Mouse (Mus musculus) ES-Bruce4 (cell line): Measurements from ENCODE around the gene S1pr2. TPM values are rescaled to one million over a fixed set of nuclear protein-coding genes. Genes with fewer than 3 reads are reported as not detected.
A peak's percentile ranks its signal among the peaks of the same experiment; 100 is the strongest.

Experiments
- H3K27ac ChIP-seq: 2 replicates; pipeline ENCODE4 v1.5.1; 2012; ENCODE audit warnings: low read length, inconsistent platforms; ENCODE audit not compliant: insufficient read depth
- H3K27me3 ChIP-seq: 2 replicates; pipeline ENCODE4 v1.6.1; 2012; ENCODE audit warnings: mild to moderate bottlenecking, low read length, inconsistent platforms; ENCODE audit not compliant: control insufficient read depth, poor library complexity, insufficient read depth, severe bottlenecking
- H3K36me3 ChIP-seq: 2 replicates; pipeline ENCODE4 v1.6.1; 2012; ENCODE audit warnings: inconsistent platforms, mild to moderate bottlenecking, low read length, moderate library complexity; ENCODE audit not compliant: control insufficient read depth, poor library complexity, insufficient read depth, severe bottlenecking
- H3K4me1 ChIP-seq: one replicate; pipeline ENCODE4 v1.8.1; 2011; ENCODE audit warnings: low read length; ENCODE audit not compliant: control insufficient read depth, insufficient read depth
- H3K4me3 ChIP-seq: 2 replicates; pipeline ENCODE4 v1.5.1; 2011; ENCODE audit warnings: low read depth, mild to moderate bottlenecking, low read length
- H3K9ac ChIP-seq: 2 replicates; pipeline ENCODE4 v1.6.1; 2012; ENCODE audit warnings: low read depth, mild to moderate bottlenecking, inconsistent platforms; ENCODE audit not compliant: poor library complexity, severe bottlenecking
- H3K9me3 ChIP-seq: replicated peaks from 2 replicates; pipeline ENCODE4 v1.6.1; 2012; ENCODE audit warnings: mild to moderate bottlenecking, low read length, inconsistent platforms; ENCODE audit not compliant: control insufficient read depth, poor library complexity, insufficient read depth, severe bottlenecking
- CTCF ChIP-seq: IDR thresholded peaks from one replicate; pipeline ENCODE4 v1.8.1; 2011; ENCODE audit warnings: low read depth, low read length
- EP300 ChIP-seq: IDR thresholded peaks from 2 replicates; pipeline ENCODE4 v1.6.1; 2011; ENCODE audit warnings: low read depth, low read length; ENCODE audit not compliant: insufficient read depth
- POLR2A ChIP-seq: IDR thresholded peaks from one replicate; pipeline ENCODE4 v1.8.1; 2011; ENCODE audit warnings: low read length; ENCODE audit not compliant: insufficient read depth
- polyA plus RNA-seq: library from polyadenylated mRNA; stranded (reverse); fragments of >200 nt; gene quantifications from 2 replicates; pipeline ENCODE4 v1.2.4, GENCODE M21; 2011; ENCODE audit warnings: low read depth; ENCODE audit not compliant: missing spikeins, insufficient read depth, insufficient read length

Gene S1pr2
- polyA plus RNA-seq, 1 experiment = 19.9 TPM

DNA sequence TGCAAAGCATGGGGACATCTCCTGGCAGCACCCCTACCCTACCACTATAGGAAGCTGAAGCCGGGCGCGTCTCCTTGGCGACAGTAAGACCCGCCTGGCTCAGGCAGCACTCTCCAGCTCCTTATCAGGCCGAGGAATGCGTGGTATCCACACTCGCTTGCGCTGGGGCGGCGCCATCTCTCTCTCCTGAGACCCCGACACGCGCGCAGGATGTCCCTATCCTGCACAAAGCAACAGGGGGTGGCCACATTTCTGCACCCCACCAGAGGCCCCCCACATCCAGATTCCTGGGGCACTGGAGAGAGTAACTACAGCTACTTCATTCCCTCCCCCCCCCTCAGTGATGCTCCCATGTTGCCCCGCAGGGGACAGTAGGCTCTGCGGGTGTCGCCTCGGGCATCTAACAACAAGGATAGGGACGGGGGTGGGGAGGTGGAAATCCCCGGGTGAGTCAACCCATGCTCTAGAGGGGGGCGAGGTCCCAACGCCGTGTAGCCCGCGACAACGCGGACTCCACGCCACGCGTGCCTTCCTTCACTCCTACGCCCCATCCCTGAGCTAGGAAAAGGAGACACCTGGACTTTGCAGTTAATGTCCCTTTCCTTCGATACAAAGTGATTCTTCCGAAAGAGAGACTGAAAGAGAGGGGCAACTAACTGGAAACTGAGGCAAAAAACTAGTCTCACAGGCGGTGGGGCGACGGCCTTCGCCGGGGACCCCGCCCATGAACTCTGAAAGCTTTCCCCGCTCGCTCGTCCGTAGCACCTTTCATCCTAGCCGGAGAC, 958 bp downstream of the S1pr2 start:
- Histone ChIP-seq H3K9me3 (no peaks in the 10 kb centered on the region), H3K9ac (peak overlapping the region; percentile 79), H3K27me3 (no peaks in the 10 kb centered on the region), H3K4me1 (peaks cover 11% of the 10 kb centered on the region), H3K4me3 (peak overlapping the region; percentile 82), H3K27ac (peak overlapping the region; percentile 52), H3K36me3 (no peaks in the 10 kb centered on the region)
- TF ChIP-seq EP300 (no peak), CTCF (no peak), POLR2A (no peak)

DNA sequence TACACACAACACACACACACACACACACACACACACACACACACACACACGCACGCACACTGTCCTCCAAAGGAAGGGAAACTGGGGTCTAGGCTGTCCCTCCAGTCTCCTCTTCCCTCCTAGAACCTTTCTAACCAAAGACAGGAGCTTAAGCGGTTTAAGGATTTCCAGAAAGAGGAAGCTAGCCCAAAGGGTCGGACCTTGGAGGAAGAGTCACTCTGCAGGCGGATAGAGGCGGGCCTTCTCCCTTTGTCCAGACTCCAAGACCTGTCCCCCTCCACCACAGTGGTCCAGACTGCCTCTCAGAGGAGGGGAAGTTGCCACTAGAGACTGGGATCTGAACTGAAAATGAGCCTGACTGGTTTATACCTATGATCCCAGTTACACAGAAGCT, 2.9 kb downstream of the S1pr2 start:
- Histone ChIP-seq H3K27me3 (no peaks in the 10 kb centered on the region), H3K9ac (no peak overlapping the region), H3K4me1 (peaks cover 9% of the 10 kb centered on the region), H3K4me3 (peak overlapping the region; percentile 28), H3K9me3 (no peaks in the 10 kb centered on the region), H3K36me3 (peaks cover 6% of the 10 kb centered on the region), H3K27ac (peak overlapping the region; percentile 10; the same call in 1 of the 2 replicates)
- TF ChIP-seq EP300 (no peak), CTCF (no peak), POLR2A (no peak)

DNA sequence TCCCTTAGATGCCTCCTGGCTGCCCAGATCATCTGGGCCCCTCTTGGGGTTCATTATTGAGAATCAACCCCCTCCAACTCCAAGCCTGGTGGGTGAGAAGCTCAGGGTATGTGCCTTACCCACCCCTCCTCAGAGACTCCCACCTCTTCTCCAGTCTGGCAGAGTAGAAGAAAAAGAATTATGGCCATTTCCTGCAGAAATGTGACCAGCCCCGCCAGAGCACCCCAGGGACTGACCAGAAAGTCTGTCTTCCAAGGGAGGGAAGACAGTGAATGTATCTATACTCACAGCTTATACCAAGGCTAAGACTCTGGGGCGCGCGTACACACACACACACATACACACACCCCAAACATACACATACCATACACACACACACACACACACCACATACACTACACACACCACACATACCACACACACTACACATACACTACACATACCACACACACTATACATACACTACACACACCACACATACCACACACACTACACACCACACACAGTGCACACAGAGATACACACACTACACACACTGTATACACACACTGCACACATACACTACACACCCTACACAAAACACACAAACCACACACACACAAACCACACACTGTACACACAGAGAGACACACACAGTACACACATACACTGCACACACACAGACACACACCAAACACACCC, 3.4 kb downstream of the S1pr2 start:
- Histone ChIP-seq H3K9me3 (no peaks in the 10 kb centered on the region), H3K36me3 (peaks cover 11% of the 10 kb centered on the region), H3K4me1 (peaks cover 12% of the 10 kb centered on the region), H3K9ac (peak overlapping the region; percentile 75), H3K27me3 (no peaks in the 10 kb centered on the region), H3K4me3 (peak overlapping the region; percentile 52), H3K27ac (peak overlapping the region; percentile 69)
- no peak for TF ChIP-seq EP300
- no peak for TF ChIP-seq CTCF
- TF ChIP-seq POLR2A = no peak

DNA sequence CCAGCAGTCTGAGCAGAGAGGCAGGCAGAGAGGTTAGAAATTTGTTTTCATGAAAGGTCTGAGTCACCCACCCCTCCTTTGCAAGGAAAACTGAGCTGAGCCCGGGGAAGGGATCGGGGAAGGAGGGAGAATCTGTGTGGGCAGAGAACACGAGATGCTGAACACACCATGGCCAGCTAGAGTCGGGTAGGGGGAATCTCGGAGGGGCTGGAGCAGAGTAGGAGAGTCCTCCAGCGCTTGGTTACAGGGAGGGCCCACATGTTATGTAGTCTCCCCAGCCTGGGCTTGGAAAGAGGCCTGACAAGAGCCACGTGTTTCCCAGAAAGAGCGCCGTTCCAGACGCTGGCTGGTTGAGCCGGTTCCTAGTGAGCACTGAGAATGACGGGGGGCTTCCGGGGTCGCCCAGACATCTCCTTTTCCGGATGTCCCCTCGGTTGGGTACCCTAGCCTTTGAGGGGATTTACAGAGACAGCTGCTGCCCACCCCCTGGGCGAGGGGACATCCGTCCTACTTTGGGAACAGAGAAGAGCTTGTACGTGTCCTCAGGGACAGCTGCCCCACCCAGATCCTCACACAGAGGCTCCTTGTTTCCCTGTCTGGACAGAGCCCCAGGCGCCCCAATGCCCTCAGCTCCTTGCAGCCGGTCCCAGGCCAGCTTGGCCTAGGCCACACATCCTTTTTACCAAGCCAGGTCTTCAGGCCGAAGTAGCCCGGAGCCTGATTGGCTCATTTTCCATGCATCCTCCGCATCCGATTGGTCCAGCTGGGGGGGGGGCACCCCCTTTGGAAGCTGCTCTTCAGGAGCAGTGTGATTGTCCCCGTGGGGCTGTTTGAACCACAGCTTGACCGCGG, 4.2 kb downstream of the S1pr2 start:
- TF ChIP-seq POLR2A (no peak), EP300 (no peak)
- Histone ChIP-seq H3K27ac (peak overlapping the region; percentile 69), H3K9me3 (no peaks in the 10 kb centered on the region), H3K4me3 (peak overlapping the region; percentile 52), H3K36me3 (peaks cover 18% of the 10 kb centered on the region), H3K9ac (peak overlapping the region; percentile 75), H3K27me3 (no peaks in the 10 kb centered on the region), H3K4me1 (peaks cover 11% of the 10 kb centered on the region)

DNA sequence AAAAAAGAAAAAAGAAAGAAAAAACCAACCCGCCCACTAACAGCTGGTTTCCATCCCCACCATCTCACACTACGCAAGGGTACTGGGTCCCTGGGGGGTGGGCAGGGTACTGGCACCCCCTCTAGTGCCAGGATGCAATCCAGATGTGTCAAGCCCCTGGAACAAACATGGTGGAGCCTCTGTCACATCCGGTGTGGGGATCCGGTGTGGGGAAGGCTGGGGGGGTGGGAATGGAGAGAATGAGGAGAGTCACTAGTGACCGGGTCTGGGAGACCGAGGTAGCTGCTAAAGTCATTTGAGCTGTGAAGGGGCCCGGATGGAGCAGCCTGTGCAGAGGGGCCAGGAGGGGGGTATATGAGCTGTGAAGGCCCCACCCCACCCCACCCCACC, 4.8 kb downstream of the S1pr2 start:
- Histone ChIP-seq H3K27ac (no peak overlapping the region), H3K27me3 (no peaks in the 10 kb centered on the region), H3K4me1 (peaks cover 11% of the 10 kb centered on the region), H3K9me3 (no peaks in the 10 kb centered on the region), H3K9ac (peak overlapping the region; percentile 75), H3K4me3 (no peak overlapping the region), H3K36me3 (peaks cover 22% of the 10 kb centered on the region)
- TF ChIP-seq EP300 (no peak), POLR2A (no peak), CTCF (no peak)

DNA sequence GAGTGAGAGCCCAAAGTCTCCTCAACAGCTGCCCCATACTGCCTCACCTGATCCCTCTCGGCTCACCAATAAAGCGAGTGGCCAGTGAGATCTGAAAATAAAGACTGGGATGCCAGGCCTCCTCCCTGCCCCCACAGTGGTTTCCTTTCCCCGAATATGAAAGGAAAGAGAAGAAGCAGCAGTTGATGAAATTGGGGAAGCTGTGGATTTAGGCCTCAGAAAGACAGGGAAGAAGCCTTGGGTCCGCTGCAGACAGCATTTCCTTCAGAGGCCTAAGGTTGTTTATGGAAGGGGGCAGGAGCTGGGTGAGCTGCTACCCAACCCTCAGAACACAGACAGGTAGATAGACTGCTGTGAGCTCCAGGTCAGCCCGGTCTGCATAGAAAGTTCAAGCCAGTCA, 9.8 kb downstream of the S1pr2 start:
- Histone ChIP-seq H3K36me3 (peaks cover 28% of the 10 kb centered on the region), H3K9ac (no peak overlapping the region)

More for the DNA sequence above, 9.8 kb downstream of the S1pr2 start:
- no peak overlapping the region for H3K27ac ChIP-seq
- no peaks in the 10 kb centered on the region for H3K9me3 ChIP-seq
- TF ChIP-seq CTCF (no peak), POLR2A (no peak), EP300 (no peak)
- no peaks in the 10 kb centered on the region for H3K27me3 ChIP-seq
- H3K4me3 ChIP-seq = no peak overlapping the region
- peaks cover 10% of the 10 kb centered on the region for H3K4me1 ChIP-seq
